Mouse (Mus musculus) liver, adult 2 months (tissue): Measurements from ENCODE around the gene Mospd1. TPM values are rescaled to one million over a fixed set of nuclear protein-coding genes. Genes with fewer than 3 reads are reported as not detected.

Experiments
- DNase-seq: peaks from one replicate; pipeline ENCODE4 v3.0.0-alpha.2; 2011; ENCODE audit warnings: low read depth, low spot score; ENCODE audit errors: extremely low read depth
- H3K27ac ChIP-seq: fragments of 200-500 bp; replicated peaks from 2 replicates; pipeline ENCODE4 v1.5.1; 2012; ENCODE audit warnings: low read depth, mild to moderate bottlenecking, control low read depth, inconsistent platforms, low read length; ENCODE audit not compliant: insufficient read depth
- H3K27me3 ChIP-seq: fragments of 200-500 bp; 2 replicates; pipeline ENCODE4 v1.6.1; 2012; ENCODE audit warnings: mild to moderate bottlenecking, moderate library complexity, low read length, inconsistent platforms; ENCODE audit not compliant: control insufficient read depth, insufficient read depth
- H3K36me3 ChIP-seq: fragments of 200-500 bp; 2 replicates; pipeline ENCODE4 v1.6.1; 2012; ENCODE audit warnings: low read length, inconsistent platforms; ENCODE audit not compliant: control insufficient read depth, insufficient read depth
- H3K4me1 ChIP-seq: fragments of 200-500 bp; 2 replicates; pipeline ENCODE4 v1.6.1; 2011; ENCODE audit warnings: low read length; ENCODE audit not compliant: control insufficient read depth, insufficient read depth
- H3K4me3 ChIP-seq: fragments of 200-500 bp; 2 replicates; pipeline ENCODE4 v1.5.1; 2011; ENCODE audit warnings: low read depth, mild to moderate bottlenecking, control low read depth, low read length, moderate library complexity; ENCODE audit not compliant: insufficient read depth
- H3K79me2 ChIP-seq: fragments of 200-500 bp; 2 replicates; pipeline ENCODE4 v1.6.1; 2012; ENCODE audit warnings: inconsistent platforms, mild to moderate bottlenecking, low read length, moderate library complexity; ENCODE audit not compliant: control insufficient read depth, insufficient read depth
- H3K9ac ChIP-seq: fragments of 200-500 bp; 2 replicates; pipeline ENCODE4 v1.6.1; 2012; ENCODE audit warnings: low read depth, mild to moderate bottlenecking, control low read depth, inconsistent platforms, low read length
- CTCF ChIP-seq: fragments of 200-500 bp; IDR thresholded peaks from 2 replicates; pipeline ENCODE4 v1.5.1; 2011; ENCODE audit warnings: low read depth, low read length, control low read depth
- POLR2A ChIP-seq: fragments of 200-500 bp; IDR thresholded peaks from 2 replicates; pipeline ENCODE4 v1.6.1; 2011; ENCODE audit warnings: low read length, control low read depth; ENCODE audit not compliant: insufficient read depth; ENCODE audit errors: extremely low read depth
- WGBS: fragments of 180-500 bp; shearing (Covaris S2); methylation state at CpG from one replicate; pipeline ENCODE4 v1.1.7; 2018; 5-methylcytosine and 5-hydroxymethylcytosine counted together
- polyA plus RNA-seq: library from polyadenylated mRNA; depleted of rRNA; stranded (reverse); fragments of >200 nt; gene quantifications from 2 replicates; pipeline ENCODE4 v1.2.3, GENCODE M21; 2012; rRNA removed
- total RNA-seq: library from RNA; depleted of rRNA; stranded (reverse); fragments of >200 nt; gene quantifications from 2 replicates; pipeline ENCODE4 v1.2.3, GENCODE M21; 2014; rRNA removed

The Mospd1 gene
- 14.6 and 15.3 TPM in 2 replicates for total RNA-seq
- 1.5 and 1.6 TPM in 2 replicates for polyA plus RNA-seq

DNA sequence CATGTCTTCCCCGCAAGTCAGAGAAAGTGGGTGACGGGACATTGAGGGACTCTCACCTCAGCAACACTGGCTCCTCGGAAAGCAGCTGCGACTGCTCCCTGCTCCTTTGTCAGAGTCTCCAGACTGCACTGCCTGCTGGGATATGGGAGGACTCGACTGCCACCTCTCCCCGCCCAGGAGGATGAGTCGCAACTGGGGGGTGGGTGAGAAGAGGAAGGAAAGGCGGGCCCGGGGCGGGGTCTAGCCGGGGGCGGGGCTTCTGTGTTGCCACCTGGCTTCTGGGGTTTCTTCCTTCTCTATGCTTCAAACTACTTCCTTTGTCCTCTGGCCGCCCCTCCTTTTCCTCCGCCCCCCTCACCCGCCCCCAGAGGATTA, at the start of gene Mospd1:
Gene Mospd1 (minus strand): TSS at position 137 of the 375 bp plus-strand sequence.
- Histone ChIP-seq H3K79me2 (no peaks in the 10 kb centered on the region; the same call in 1 of the 2 replicates), H3K27ac (peak within 1 kb of the TSS; percentile 73), H3K27me3 (no peaks in the 10 kb centered on the region), H3K4me1 (no peaks in the 10 kb centered on the region; the same call in 1 of the 2 replicates), H3K9ac (peak within 1 kb of the TSS; percentile 82), H3K36me3 (no peaks in the 10 kb centered on the region), H3K4me3 (peak within 1 kb of the TSS; percentile 87)
- no peak for TF ChIP-seq CTCF
- peak; percentile 90 for TF ChIP-seq POLR2A
- peak; percentile 76 for DNase-seq
- WGBS: 1% methylated on average over 14 of the region's 15 CpGs

DNA sequence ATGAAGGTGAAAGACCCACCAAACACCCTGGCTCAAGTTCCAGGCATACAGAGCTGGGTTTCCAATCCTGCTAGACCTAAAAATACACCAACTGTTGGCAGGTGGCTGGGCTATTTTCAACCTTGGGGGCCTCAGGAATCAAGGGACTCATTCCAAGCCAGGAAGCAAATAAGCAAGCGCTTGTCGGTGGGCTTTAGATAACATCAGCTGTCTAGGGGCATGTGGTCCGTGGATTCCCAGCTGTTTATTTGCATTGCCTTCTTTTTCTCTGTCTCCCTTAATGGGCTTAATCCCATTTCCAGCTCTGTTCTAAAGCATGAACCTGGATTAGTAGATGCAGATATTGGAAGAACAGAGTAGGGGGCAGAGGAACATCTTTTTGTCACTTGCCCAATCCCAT, 16.1 kb upstream of the Mospd1 start:
- Histone ChIP-seq H3K27me3 (no peaks in the 10 kb centered on the region), H3K9ac (no peak overlapping the region), H3K79me2 (no peaks in the 10 kb centered on the region), H3K36me3 (no peaks in the 10 kb centered on the region), H3K27ac (no peak overlapping the region), H3K4me1 (no peaks in the 10 kb centered on the region), H3K4me3 (no peak overlapping the region)
- no peak for DNase-seq
- TF ChIP-seq CTCF (no peak), POLR2A (no peak)
- 63% methylated on average over 3 of the region's 3 CpGs for WGBS

DNA sequence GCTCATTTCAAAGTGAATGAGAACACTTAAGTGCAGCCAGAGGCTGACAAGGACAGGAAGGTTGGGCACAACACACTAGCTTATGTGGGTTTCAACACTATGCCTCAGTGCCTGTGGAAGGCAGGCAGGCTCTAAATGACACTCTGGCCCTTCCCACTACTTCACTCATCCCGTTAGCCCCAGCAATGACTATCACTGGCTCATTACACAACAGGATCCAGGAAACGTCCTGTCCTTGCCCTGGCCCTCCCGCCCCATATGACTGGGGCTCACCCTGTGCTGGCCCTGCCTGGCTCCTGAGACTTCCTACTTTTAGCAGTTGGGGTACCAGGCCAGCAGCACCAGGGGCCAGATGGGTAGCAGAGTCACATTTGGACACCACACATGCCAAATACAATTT, 12.8 kb upstream of the Mospd1 start:
- Histone ChIP-seq H3K36me3 (no peaks in the 10 kb centered on the region), H3K79me2 (no peaks in the 10 kb centered on the region), H3K4me1 (no peaks in the 10 kb centered on the region), H3K4me3 (no peak overlapping the region), H3K9ac (no peak overlapping the region), H3K27me3 (no peaks in the 10 kb centered on the region), H3K27ac (no peak overlapping the region)
- TF ChIP-seq CTCF: no peak
- no peak for TF ChIP-seq POLR2A
- DNase-seq: no peak
- WGBS: 24% methylated on average over 3 of the region's 3 CpGs

DNA sequence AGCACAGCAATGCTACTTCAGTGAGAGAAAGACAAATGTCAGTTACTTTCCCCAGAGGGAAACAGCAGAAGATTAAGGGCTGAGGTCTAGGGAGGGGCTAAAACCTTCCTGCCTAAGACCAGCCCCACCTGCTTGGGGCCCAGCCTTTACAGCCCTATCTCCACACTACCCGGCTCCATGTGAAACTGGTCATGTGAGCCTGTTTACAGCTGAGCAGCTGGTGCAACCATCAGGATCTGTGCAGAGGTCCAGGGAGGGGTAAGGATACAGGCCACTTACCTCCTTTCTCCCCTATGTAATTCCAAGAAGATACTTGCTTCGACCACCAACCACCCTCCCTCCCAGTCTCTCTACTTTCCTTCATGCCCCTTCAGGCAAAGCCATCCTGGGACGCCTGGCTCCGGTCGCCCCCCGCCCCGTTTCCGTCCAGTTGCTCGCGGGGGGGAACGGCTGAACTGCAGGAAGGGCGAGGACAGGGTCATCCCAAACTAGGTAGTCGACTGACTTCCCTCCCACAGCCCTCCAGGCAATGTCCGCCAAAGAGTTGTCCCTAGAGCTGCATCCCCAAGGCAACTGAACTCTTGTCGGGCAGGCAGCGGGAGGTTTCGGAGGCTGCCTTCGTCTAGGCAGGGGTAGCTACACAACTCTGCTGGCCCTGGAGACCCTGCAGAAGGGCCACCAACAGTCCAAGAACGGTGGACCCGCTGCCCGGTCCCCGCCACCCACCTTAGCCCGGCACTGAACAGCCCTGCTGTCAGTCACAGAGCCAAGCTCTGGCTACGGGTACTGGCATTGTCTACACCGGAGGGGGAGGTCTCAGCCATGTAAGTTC, 552 bp downstream of the Mospd1 start:
- H3K36me3 ChIP-seq: no peaks in the 10 kb centered on the region
- peak; percentile 30 for DNase-seq
- WGBS: 1% methylated on average over 25 of the region's 25 CpGs

GRCm38 (mm10) chrX:53364668-53365383, 5.5 kb downstream of the Mospd1 start:
- Histone ChIP-seq H3K4me1 (no peaks in the 10 kb centered on the region; the same call in 1 of the 2 replicates), H3K27ac (no peak overlapping the region), H3K9ac (no peak overlapping the region), H3K36me3 (no peaks in the 10 kb centered on the region), H3K79me2 (no peaks in the 10 kb centered on the region; the same call in 1 of the 2 replicates), H3K4me3 (no peak overlapping the region), H3K27me3 (no peaks in the 10 kb centered on the region)
- 93% methylated on average over 7 of the region's 7 CpGs for WGBS
- TF ChIP-seq CTCF (no peak), POLR2A (no peak)
- no peak for DNase-seq

More for the DNA sequence above, 552 bp downstream of the Mospd1 start:
- TF ChIP-seq CTCF: no peak
- no peak for TF ChIP-seq POLR2A
- Histone ChIP-seq H3K9ac (peak overlapping the region; percentile 82), H3K27ac (peak overlapping the region; percentile 73), H3K4me3 (peak overlapping the region; percentile 87), H3K79me2 (no peaks in the 10 kb centered on the region; the same call in 1 of the 2 replicates), H3K4me1 (no peaks in the 10 kb centered on the region; the same call in 1 of the 2 replicates), H3K27me3 (no peaks in the 10 kb centered on the region)
